Mouse (Mus musculus): ENCODE results near the gene Tmem127.
"Not testable (repeated sequence)": the region's sequence is repeated elsewhere in the genome, so short reads cannot be mapped to it uniquely, and the experiment has no call there.

GRCm38 (mm10) chr2:127205936-127206335, 41.8 kb upstream of the Tmem127 start:
- TF ChIP-seq CTCF (conservative IDR thresholded peaks at IDR 0.05; ENCODE audit: low read length); POU5F1 (IDR thresholded peaks at IDR 0.05; ENCODE audit: borderline replicate concordance, low read length): not testable (repeated sequence)
